Mouse (Mus musculus) B cell, adult 2 months (primary cell): ENCODE data around the gene Dctn1.

Experiments used
- DNase-seq, 2 experiments: peaks; one replicate each; pipeline ENCODE4 v3.0.0; 2022

Dctn1 gene

GRCm38 (mm10) chr6:83172240-83172920, 6.7 kb downstream of the Dctn1 start:
- no peak for DNase-seq

DNA sequence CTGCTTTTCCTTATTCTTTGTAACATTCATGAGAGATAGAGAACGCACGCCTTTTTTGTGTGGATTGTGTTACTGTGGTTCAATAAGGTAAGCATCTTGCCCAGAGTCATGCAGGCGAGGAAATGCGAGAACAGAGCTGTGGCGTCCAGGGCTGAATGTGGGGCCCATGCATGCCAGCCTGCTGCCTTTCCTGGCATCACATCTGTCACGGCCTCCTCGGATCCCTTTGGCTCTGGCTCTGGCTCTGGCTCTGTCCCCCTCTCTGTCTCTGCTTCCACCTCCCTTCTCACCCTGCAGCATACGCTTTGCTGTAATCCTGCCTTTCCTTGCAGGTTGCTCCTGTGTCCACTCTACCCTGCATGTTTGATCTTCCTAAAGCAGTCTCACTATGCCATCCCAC, 10.3 kb downstream of the Dctn1 start:
- DNase-seq: no peak

- no peak for DNase-seq
These were observed 13.8 kb downstream of the Dctn1 start for GRCm38 (mm10) chr6:83179390-83180117.

- no peak for DNase-seq
These were observed 14.9 kb downstream of the Dctn1 start for GRCm38 (mm10) chr6:83180605-83181004.

DNA sequence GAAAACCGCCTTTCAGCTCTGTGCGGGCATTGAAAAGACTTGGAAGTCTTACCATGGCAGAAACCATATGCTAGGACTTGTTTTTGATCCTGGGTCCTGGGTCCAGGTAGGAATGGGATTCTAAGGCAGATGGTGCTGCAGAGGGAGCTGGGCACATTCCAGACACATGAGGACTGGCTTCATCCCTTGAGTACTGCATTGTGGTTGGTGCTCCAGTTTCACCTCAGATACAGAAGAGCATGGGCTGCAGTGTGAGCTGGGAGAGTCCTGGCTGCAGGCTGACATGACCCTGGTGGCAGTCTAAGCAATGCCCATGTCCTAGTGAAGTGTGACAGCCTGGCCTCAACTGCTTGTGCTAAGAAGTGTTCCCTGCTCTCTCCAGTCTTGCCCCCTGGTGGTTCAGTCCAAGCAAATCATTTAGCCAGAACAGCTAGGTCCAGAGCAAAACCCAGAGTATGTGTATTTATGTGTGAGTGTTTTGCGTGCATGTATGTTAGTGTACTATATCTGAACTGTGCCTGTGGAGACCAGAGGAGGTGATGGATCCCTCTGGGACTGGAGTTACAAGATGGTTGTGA, 19.2 kb downstream of the Dctn1 start:
- no peak for DNase-seq

DNA sequence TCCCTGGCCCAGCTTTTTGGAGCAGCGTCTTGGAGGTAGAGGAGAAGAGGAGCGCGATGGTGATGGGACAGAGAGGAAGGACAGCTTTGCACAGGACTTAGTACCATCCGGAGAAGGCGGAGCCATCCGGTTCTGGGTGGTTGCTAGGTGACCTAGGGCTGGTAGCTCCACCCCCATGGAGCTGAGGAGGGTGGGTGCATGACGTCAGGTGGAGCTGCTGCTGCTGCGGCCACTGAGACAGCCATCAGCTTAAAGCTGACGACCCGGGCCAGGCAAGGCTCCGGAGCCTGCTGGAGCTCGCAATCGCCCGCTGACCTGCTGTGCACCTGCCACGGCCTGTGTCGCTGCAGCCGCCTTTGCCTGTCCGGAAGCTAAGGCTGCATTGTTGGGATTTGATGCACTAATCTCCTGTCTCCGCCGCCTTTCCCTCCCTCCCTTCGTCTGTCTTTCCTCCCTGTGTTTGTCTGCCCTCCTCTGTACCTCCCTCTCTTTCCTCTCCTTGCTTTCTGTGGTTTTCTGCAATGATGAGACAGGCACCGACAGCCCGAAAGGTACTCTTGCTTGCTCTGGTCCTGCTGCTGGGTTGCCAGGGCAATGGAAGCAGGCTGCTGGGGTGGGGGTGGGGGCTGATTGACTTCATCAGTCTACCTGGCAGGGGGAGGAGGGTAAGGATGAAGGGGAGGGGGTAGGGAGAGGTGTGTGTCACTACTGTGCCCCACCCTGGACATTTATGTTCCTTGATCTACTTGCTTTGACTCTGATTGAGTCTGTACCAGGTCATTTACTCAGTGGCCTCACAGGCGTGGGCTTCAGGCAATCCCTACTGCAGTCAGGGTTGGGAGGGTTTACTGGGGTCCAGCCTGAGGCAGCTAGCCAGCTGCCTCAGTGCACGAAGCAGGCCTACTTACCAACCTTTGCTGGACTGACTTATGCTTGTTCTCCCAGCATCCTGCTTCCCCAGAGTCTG, 20.5 kb downstream of the Dctn1 start:
- peak; percentile 41 to 48 for DNase-seq

DNA sequence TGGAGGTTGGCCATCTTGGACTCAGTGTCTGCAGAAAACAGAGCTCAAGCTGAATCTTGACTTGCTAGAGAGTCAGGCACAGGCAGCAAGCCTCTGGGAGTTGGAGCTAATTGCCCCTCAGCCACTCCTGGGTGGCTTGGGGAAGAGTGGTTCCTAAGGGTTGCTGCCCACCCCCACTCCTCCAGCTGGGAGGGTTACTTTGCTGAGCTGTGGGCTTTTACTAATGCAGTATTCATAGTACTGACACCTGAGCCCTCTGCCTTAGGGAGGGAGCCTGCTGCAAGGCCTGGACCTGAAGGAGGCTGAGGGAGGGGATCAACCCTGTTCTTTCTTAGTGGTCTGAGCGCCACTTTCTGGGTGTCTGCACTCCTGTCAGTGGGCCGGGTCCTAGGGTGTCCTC, 21.2 kb downstream of the Dctn1 start:
- no peak for DNase-seq

GRCm38 (mm10) chr6:83193571-83193970, 27.9 kb downstream of the Dctn1 start:
- DNase-seq: no peak

GRCm38 (mm10) chr6:83197345-83198004, 31.8 kb downstream of the Dctn1 start:
- no peak for DNase-seq

- DNase-seq: no peak
These were observed 37.6 kb downstream of the Dctn1 start for GRCm38 (mm10) chr6:83203320-83203719.

DNA sequence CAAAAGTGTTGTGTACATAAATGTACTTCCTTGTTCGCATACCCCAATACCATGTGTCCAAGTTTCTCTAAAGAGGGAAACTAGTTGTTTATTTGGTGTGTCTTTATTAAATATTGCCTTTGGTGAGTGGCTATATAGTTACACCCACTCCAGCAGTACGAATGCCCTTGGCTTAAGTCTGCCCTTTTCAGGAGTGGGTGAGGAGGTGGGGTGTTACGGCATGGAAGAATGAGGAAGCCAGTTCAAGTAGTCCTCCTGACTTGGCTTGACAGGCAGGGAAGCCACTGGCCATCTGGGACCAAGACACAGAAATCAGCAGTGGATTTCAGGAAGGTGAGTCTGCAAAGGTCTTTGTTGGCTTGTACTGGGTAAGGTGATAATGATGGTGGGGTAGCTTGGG, 40.1 kb downstream of the Dctn1 start:
- no peak for DNase-seq

DNA sequence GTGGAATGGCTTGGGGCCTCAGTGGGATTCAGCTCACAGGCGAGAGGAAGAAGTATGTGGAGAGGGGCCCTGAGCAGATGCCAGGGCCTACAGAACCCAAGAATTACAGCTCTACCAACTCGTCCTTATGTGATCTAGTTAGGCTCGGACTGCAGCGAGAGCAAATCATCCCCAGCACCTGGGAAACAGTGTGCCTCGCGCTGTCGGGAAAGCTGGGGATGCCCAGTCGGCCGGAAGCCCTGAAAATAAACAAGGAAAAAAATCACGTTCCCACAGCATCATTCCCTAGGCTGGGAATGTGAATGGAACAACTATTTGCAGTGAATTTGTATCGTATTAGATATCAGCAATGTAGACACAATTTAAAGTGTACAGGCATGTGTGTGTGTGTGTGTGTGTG, 40.6 kb downstream of the Dctn1 start:
- no peak for DNase-seq

DNA sequence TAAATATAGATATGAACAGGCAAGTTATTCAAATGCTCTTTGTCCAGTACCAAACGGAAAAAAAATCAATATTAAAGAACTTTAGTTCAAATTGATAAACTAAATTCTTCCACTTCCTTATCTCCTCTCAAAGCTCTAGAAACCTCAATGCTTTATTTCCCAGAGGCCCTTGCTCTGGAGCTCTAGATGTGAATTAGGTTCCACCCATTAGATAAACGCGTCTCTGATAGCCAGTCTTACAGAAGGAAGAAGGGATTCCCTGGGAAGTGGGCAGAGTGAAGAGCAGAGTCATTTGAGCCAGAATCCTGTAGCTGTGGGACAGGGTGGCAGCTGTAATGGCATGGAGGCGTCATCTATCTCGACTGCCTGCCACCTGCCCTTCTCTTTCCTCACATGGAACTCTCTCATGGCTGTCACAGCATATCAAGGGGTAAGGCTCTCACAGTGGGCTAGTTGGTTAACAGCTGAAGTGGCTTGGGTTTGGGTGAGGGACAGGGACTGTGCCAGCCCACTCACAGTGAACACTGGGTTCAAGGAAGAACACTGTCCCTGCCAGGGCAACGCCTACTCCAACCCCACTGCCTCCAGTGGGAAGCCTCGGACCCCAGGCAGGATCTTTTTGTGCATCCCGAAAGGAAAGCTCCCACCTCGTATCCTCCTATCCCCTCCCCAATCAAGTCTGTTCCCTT, 41.8 kb downstream of the Dctn1 start:
- DNase-seq: no peak

- no peak for DNase-seq
These were observed 42.3 kb downstream of the Dctn1 start for GRCm38 (mm10) chr6:83208050-83208400.

DNA sequence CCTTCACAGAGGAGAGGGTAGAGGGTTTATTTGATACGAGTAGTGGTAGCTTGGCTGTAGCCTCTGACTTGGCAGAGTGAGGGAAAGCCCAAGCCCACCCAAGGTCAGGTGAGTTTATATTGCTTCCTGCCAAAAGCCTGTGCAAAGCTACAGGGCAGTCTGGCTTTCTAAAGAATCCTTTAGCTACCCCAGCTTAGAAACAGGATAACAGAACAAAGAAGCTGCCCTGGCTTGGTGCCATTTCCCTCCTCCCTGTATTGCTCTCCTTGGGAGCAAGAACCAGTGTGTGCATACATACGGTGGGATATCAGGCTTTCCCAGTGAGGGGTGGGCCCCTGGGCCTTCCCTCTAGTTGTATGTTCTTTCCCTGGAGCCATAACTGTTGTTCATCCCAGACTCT, 44.8 kb downstream of the Dctn1 start:
- no peak for DNase-seq

- no peak for DNase-seq
These were observed 45.8 kb downstream of the Dctn1 start for GRCm38 (mm10) chr6:83211526-83211925.

DNA sequence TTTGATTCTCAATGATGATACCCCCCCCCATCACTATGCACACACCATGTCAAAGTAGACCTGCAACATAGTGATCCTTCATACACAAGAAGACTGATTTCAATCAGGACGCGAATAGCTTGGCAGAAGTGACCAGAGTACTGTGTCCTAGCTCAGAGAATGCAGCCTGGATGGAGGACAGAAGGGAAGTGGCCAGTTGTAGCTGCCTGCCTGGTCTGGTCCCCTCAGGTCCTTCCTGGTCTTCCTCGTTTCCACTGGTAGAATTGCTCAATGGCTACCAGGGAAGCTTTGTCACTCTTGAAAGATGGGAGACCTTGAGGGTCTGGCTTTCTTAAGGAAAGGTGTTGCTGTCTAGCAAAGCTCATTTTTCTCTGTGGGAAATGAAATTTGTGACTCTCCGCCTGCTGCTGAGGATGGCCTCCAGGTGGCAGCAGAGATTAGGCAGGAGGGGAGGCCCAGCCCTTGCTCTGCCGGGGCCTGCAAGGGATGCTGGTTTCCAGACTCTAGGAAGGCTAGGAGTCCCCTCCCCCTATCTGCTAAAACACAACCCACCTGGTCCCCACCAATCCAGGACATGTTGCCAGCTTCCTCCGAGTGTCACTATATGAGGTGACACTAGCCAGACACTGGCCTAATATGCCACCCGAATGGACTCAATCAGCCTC, 49.4 kb downstream of the Dctn1 start:
- peak; percentile 59 to 61 for DNase-seq

GRCm38 (mm10) chr6:83219814-83220213, 54.1 kb downstream of the Dctn1 start, which contains the start of gene Slc4a5:
Slc4a5 (plus strand) TSS chr6:83219828.
- no peak for DNase-seq

- no peak for DNase-seq
These were observed 65.8 kb downstream of the Dctn1 start for GRCm38 (mm10) chr6:83231486-83231885.

DNA sequence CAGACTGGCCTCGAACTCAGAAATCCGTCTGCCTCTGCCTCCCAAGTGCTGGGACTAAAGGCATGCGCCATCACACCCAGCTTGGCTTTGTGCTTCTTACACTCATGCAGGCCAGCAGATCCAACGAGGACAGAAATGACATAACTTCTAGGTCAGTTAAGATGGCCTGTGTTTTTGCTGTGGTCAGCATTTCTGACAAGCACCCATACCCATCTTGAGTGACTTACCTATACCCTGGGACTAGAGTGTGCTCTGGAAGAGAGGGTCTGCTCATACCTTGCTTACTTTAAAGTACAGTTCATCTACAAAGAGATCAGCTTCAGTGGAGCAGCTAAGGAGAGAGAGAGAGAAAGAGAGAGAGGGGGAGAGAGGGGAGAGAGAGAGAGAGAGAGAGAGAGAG, 67.6 kb downstream of the Dctn1 start:
- DNase-seq: no peak

DNA sequence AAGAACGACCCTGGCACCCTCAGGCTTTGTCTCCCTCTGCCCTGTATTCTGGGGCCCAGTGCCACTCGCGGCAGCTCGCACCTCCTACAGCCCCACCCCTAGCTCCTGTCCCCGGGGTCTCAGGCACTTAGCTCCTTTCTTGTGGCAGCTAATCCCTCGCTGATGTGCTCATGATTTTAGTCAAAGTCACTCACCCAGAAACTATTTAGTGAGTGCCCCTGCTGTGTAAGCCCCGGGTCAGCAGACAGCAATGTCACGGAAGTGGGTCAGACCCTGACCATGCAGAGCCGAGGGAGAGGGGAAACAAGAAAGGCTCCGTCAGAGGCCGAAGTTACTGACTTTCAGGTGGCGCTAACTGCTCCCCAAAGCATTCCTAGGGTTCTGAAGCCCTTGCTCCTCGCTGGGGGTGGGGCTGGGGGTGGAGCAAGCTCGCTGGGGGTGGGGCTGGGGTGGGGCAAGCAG, 68.6 kb downstream of the Dctn1 start:
- DNase-seq: no peak
